Mouse (Mus musculus) CH12.LX (cell line): ENCODE measurements around the gene Paxip1. TPM values are rescaled to one million over a fixed set of nuclear protein-coding genes. Genes with fewer than 3 reads are reported as not detected.
A peak's percentile ranks its signal among the peaks of the same experiment; 100 is the strongest.

Source experiments
- DNase-seq: peaks from one replicate; pipeline ENCODE4 v3.0.0-alpha.2; 2013; ENCODE audit errors: extremely low read depth
- H3K27ac ChIP-seq: 2 replicates; pipeline ENCODE4 v1.5.1; 2012; ENCODE audit warnings: low read depth, mild to moderate bottlenecking, control low read depth, moderate library complexity; ENCODE audit not compliant: insufficient read depth
- H3K27me3 ChIP-seq: replicated peaks from 2 replicates; pipeline ENCODE3; 2012; ENCODE audit warnings: inconsistent platforms
- H3K36me3 ChIP-seq, 2 experiments: replicated peaks in 1 of 2; 2 replicates each; pipeline versions ENCODE3 to v1.6.1; 2012; ENCODE audit warnings: inconsistent platforms in 1 of 2, low read length in 1 of 2, mild to moderate bottlenecking in 1 of 2, mixed read lengths in 1 of 2, moderate library complexity in 1 of 2; ENCODE audit not compliant: control insufficient read depth in 1 of 2, insufficient read depth in 1 of 2
- H3K4me1 ChIP-seq, 2 experiments: 2 replicates each; pipeline ENCODE4 v1.6.1; 2012; ENCODE audit warnings: inconsistent platforms in 1 of 2, moderate library complexity in 1 of 2; ENCODE audit not compliant: insufficient read depth in 2 of 2, control insufficient read depth in 1 of 2
- H3K4me2 ChIP-seq: 2 replicates; pipeline ENCODE4 v1.6.1; 2012; ENCODE audit warnings: low read depth, mild to moderate bottlenecking, control low read depth; ENCODE audit not compliant: poor library complexity, insufficient read depth, severe bottlenecking
- H3K4me3 ChIP-seq, 3 experiments: fragments of 150-350 bp in 1 of 3; sonication (generic) in 1 of 3; replicated peaks in 1 of 3; 2 replicates each; pipeline versions ENCODE3 to v1.5.1; 2011 to 2012; ENCODE audit warnings: low read depth in 2 of 3, low read length in 2 of 3, mild to moderate bottlenecking in 2 of 3, moderate library complexity in 2 of 3, control low read depth in 1 of 3, improper control_type of control experiment in 1 of 3, inconsistent platforms in 1 of 3, mixed read lengths in 1 of 3; ENCODE audit not compliant: poor library complexity in 1 of 3
- H3K79me2 ChIP-seq: replicated peaks from 2 replicates; pipeline ENCODE4 v1.6.1; 2012; ENCODE audit warnings: mild to moderate bottlenecking, moderate library complexity; ENCODE audit not compliant: control insufficient read depth, poor library complexity, insufficient read depth, severe bottlenecking; ENCODE audit errors: extremely low read depth
- H3K9ac ChIP-seq: 2 replicates; pipeline ENCODE4 v1.6.1; 2012; ENCODE audit warnings: low read depth, mild to moderate bottlenecking, control low read depth, moderate library complexity; ENCODE audit not compliant: insufficient read depth
- H3K9me3 ChIP-seq: replicated peaks from 2 replicates; pipeline ENCODE3; 2012; ENCODE audit warnings: low read length, inconsistent platforms, mixed read lengths
- BHLHE40 ChIP-seq: IDR thresholded peaks from 2 replicates; pipeline ENCODE4 v1.6.1; 2011; ENCODE audit warnings: mild to moderate bottlenecking, low read depth, low read length, improper control_type of control experiment
- CHD1 ChIP-seq: IDR thresholded peaks from 2 replicates; pipeline ENCODE4 v1.6.1; 2012; ENCODE audit warnings: low read depth, low read length, improper control_type of control experiment, inconsistent platforms
- CTCF ChIP-seq, 2 experiments: IDR thresholded peaks in 1 of 2; conservative IDR thresholded peaks in 1 of 2; 2 replicates each; pipeline ENCODE4 v1.5.1; 2011 to 2012; ENCODE audit warnings: low read depth in 2 of 2, low read length in 2 of 2, improper control_type of control experiment in 1 of 2, inconsistent platforms in 1 of 2, mild to moderate bottlenecking in 1 of 2, moderate library complexity in 1 of 2
- E2F4 ChIP-seq: IDR thresholded peaks from 2 replicates; pipeline ENCODE4 v1.6.1; 2011; ENCODE audit warnings: low read depth, low read length, improper control_type of control experiment; ENCODE audit not compliant: insufficient replicate concordance
- ETS1 ChIP-seq: conservative IDR thresholded peaks from 2 replicates; pipeline ENCODE4 v1.6.1; 2012; ENCODE audit warnings: low read depth, mild to moderate bottlenecking, inconsistent platforms, low read length, improper control_type of control experiment, moderate library complexity
- HCFC1 ChIP-seq: IDR thresholded peaks from 2 replicates; pipeline ENCODE4 v1.6.1; 2012; ENCODE audit warnings: low read depth, mild to moderate bottlenecking, inconsistent platforms, low read length, improper control_type of control experiment
- IRF4 ChIP-seq: IDR thresholded peaks from 2 replicates; pipeline ENCODE4 v1.6.1; 2014; ENCODE audit warnings: low read depth, mild to moderate bottlenecking, inconsistent platforms, low read length, improper control_type of control experiment
- JUN ChIP-seq: IDR thresholded peaks from 2 replicates; pipeline ENCODE4 v1.6.1; 2011; ENCODE audit warnings: low read depth, mild to moderate bottlenecking, low read length, improper control_type of control experiment, moderate library complexity; ENCODE audit not compliant: insufficient read depth
- MAZ ChIP-seq: IDR thresholded peaks from 2 replicates; pipeline ENCODE4 v1.6.1; 2012; ENCODE audit warnings: low read depth, mild to moderate bottlenecking, inconsistent platforms, low read length, improper control_type of control experiment, moderate library complexity
- NELFE ChIP-seq: IDR thresholded peaks from 2 replicates; pipeline ENCODE4 v1.6.1; 2011; ENCODE audit warnings: low read depth, low read length, improper control_type of control experiment
- POLR2A ChIP-seq: IDR thresholded peaks from 2 replicates; pipeline ENCODE4 v1.6.1; 2011; ENCODE audit warnings: low read depth, mild to moderate bottlenecking, improper control_type of control experiment, low read length
- UBTF ChIP-seq: IDR thresholded peaks from 2 replicates; pipeline ENCODE4 v1.6.1; 2012; ENCODE audit warnings: low read depth, mild to moderate bottlenecking, inconsistent platforms, low read length, improper control_type of control experiment, moderate library complexity
- ZKSCAN1 ChIP-seq: IDR thresholded peaks from 2 replicates; pipeline ENCODE4 v1.6.1; 2012; ENCODE audit warnings: low read depth, inconsistent platforms, low read length, improper control_type of control experiment, borderline replicate concordance
- ZNF384 ChIP-seq: IDR thresholded peaks from 2 replicates; pipeline ENCODE4 v1.6.1; 2012; ENCODE audit warnings: low read depth, low read length, improper control_type of control experiment, inconsistent platforms
- dilution Hi-C: fragments of 300-500 bp; cut with MboI; formaldehyde crosslinking; loops from 2 replicates; pipeline ENCODE4 v1.14.3; 2020; ENCODE audit warnings: low sequenced_read_pairs; ENCODE audit not compliant: extremely low pct_unique_long_range_greater_than_20kb, extremely low pct_ligation_motif_present
- in situ Hi-C: fragments of 300-500 bp; cut with MboI; formaldehyde crosslinking; loops from 3 replicates; pipeline ENCODE4 v1.14.3; 2019; ENCODE audit warnings: low sequenced_read_pairs, low pct_ligation_motif_present, low pct_unique_long_range_greater_than_20kb, mixed read lengths
- polyA plus RNA-seq: library from polyadenylated mRNA; unstranded; fragments of >175 nt; gene quantifications from 2 replicates; pipeline ENCODE4 v1.2.1, GENCODE M21; 2012; ENCODE audit warnings: low read depth; ENCODE audit not compliant: insufficient read length
- total RNA-seq, 2 experiments: library from RNA; depleted of rRNA; stranded (reverse); fragments of 300-350 nt in 1 of 2; fragments of >200 nt in 1 of 2; gene quantifications; 2 replicates each; pipeline ENCODE4 v1.2.3; 2012 to 2014

Gene Paxip1
- total and polyA plus RNA-seq, 3 experiments = 30.3 to 55.4 (median 30.3) TPM

GRCm38 (mm10) chr5:27783381-27783780, 8.1 kb downstream of the Paxip1 start:
- in situ Hi-C loops (no loop called here), dilution Hi-C loops (no loop called here)
- no peaks in the 10 kb centered on the region for H3K27me3 ChIP-seq
- H3K79me2 ChIP-seq = peaks cover 2% of the 10 kb centered on the region; the same call in 1 of the 2 replicates
- peaks cover 66 to 94% of the 10 kb centered on the region in 2 experiments for H3K36me3 ChIP-seq
- no peak overlapping the region for H3K9ac ChIP-seq
- no peak for DNase-seq
- H3K4me1 ChIP-seq = peaks cover 0 to 5% of the 10 kb centered on the region in 2 experiments; a peak in 1 of 4 replicates
- no peak overlapping the region for H3K4me3 ChIP-seq
- no peak overlapping the region for H3K4me2 ChIP-seq
- TF ChIP-seq ETS1 (no peak), ZKSCAN1 (no peak), E2F4 (no peak), ZNF384 (no peak), HCFC1 (no peak), NELFE (no peak), UBTF (no peak)
- H3K27ac ChIP-seq = no peak overlapping the region
- H3K9me3 ChIP-seq = peaks cover 6% of the 10 kb centered on the region

GRCm38 (mm10) chr5:27767948-27768347, 23.5 kb downstream of the Paxip1 start:
- H3K9me3 ChIP-seq = no peaks in the 10 kb centered on the region
- dilution Hi-C loops (no loop called here), in situ Hi-C loops (no loop called here)
- H3K79me2 ChIP-seq = peaks cover 11% of the 10 kb centered on the region
- H3K9ac ChIP-seq = no peak overlapping the region
- 0 out of 2 replicates have a peak overlapping the region, but pooled peaks have one; percentile 3 for H3K4me2 ChIP-seq
- peaks cover 76 to 98% of the 10 kb centered on the region in 2 experiments for H3K36me3 ChIP-seq
- peak; percentile 58 for TF ChIP-seq BHLHE40
- TF ChIP-seq E2F4 = no peak
- TF ChIP-seq CHD1 = no peak
- TF ChIP-seq JUN = no peak
- peak; percentile 17; the same call in 1 of the 2 replicates for TF ChIP-seq ETS1
- H3K4me1 ChIP-seq = peaks cover 15 to 29% of the 10 kb centered on the region in 2 experiments
- no peak overlapping the region for H3K4me3 ChIP-seq
- DNase-seq = no peak
- H3K27ac ChIP-seq = peak overlapping the region; percentile 57; the same call in 1 of the 2 replicates
- H3K27me3 ChIP-seq = no peaks in the 10 kb centered on the region

GRCm38 (mm10) chr5:27765780-27766179, 25.7 kb downstream of the Paxip1 start:
- Histone ChIP-seq H3K27ac (0 out of 2 replicates have a peak overlapping the region, but pooled peaks have one; percentile 6), H3K27me3 (no peaks in the 10 kb centered on the region), H3K36me3 (peaks cover 76 to 97% of the 10 kb centered on the region in 2 experiments), H3K79me2 (peaks cover 11% of the 10 kb centered on the region), H3K9ac (no peak overlapping the region), H3K4me1 (peaks cover 15 to 29% of the 10 kb centered on the region in 2 experiments), H3K4me3 (no peak overlapping the region), H3K9me3 (no peaks in the 10 kb centered on the region), H3K4me2 (no peak overlapping the region)
- TF ChIP-seq IRF4 (no peak), MAZ (no peak), POLR2A (no peak), ZNF384 (no peak), CTCF (conservative IDR thresholded peaks at IDR 0.05 in 1 of 2, IDR thresholded peaks at IDR 0.05 in 1 of 2; ENCODE audit: low read depth in 2 of 2, low read length in 2 of 2) (no peak)
- in situ Hi-C loops (no loop called here), dilution Hi-C loops (no loop called here)
- no peak for DNase-seq
